29 mouse cellular contexts compared by ENCODE assay signal in the genomic region with DNA sequence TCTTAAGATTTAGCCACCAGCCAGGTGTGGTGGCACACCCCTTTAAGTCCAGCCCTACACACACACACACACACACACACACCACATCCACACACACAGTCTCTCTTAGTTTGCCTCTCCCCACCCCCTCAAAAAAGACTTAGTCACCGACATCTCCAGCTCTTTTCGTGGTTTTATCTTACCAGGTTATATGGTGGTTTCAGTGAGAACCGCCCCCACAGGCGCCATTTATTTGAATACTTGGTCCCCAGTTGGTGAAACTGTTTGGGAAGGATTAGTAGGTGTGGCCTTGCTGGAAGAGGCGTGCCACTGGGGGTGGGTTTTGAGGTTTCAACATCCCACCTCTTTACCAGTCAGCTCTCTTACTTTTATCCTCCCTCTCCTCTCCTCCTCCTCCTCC. TPM values are rescaled to one million over a fixed set of nuclear protein-coding genes. Genes with fewer than 3 reads are reported as not detected.
DNase-seq lines count a peak whose midpoint lies in the region; ATAC-seq and TF ChIP-seq lines count a peak whose summit lies in the region.
"Had no signal": no experiment of that assay in that cellular context is flagged by ENCODE, and none has a peak within 500 bp of the region (broad histone marks: within the 10 kb centered on the region; RNA-seq: fewer than 3 reads in every experiment).

No protein-coding gene starts in this region.

- no peaks in the 10 kb centered on the region for H3K9me3 ChIP-seq in MEL (replicated peaks; ENCODE audit: insufficient read depth, low read length)
- H3K9me3 ChIP-seq in hindbrain, postnatal 0 days (ENCODE audit: low read length): no peaks in the 10 kb centered on the region
- H3K9me3 ChIP-seq: embryonic facial prominence, embryonic 13.5 days; embryonic facial prominence, embryonic 15.5 days; forebrain, embryonic 10.5 days; forebrain, embryonic 12.5 days had no signal

- no peak overlapping the region for H3K27ac ChIP-seq in MEL (ENCODE audit: control insufficient read depth, low read depth, low read length)
- no peak overlapping the region for H3K27ac ChIP-seq in hindbrain, postnatal 0 days
- H3K27ac ChIP-seq: embryonic facial prominence, embryonic 13.5 days; embryonic facial prominence, embryonic 15.5 days; forebrain, embryonic 10.5 days; forebrain, embryonic 12.5 days had no signal

- TF ChIP-seq POLR2A in MEL (IDR thresholded peaks at IDR 0.05; ENCODE audit: control insufficient read depth in 1 of 2, insufficient read depth in 1 of 2, low read depth in 1 of 2, low read length in 2 of 2, poor library complexity in 1 of 2): no peak

- no peak for ATAC-seq in hindbrain, postnatal 0 days
- ATAC-seq: forebrain, embryonic 14.5 days; forebrain, embryonic 16.5 days had no signal

- peaks cover 0 to 14% of the 10 kb centered on the region in 2 experiments; a peak in 2 of 4 replicates for H3K36me3 ChIP-seq in MEL (ENCODE audit: control insufficient read depth in 1 of 2, insufficient read depth in 2 of 2, low read length in 2 of 2)
- H3K36me3 ChIP-seq in hindbrain, postnatal 0 days (ENCODE audit: insufficient read depth, low read length): no peaks in the 10 kb centered on the region
- H3K36me3 ChIP-seq: embryonic facial prominence, embryonic 13.5 days; embryonic facial prominence, embryonic 15.5 days; forebrain, embryonic 10.5 days; forebrain, embryonic 12.5 days; G1E had no signal

- TF ChIP-seq CTCF in MEL (IDR thresholded peaks at IDR 0.05 in 2 of 3, conservative IDR thresholded peaks at IDR 0.05 in 1 of 3; ENCODE audit: control insufficient read depth in 1 of 3, insufficient read depth in 1 of 3, low read depth in 2 of 3, low read length in 3 of 3, poor library complexity in 1 of 3, severe bottlenecking in 1 of 3): no peak
- TF ChIP-seq CTCF in hindbrain, postnatal 0 days (IDR thresholded peaks at IDR 0.05; ENCODE audit: low read depth): no peak

- TF ChIP-seq EP300 in MEL (IDR thresholded peaks at IDR 0.05; ENCODE audit: low read depth in 1 of 2, low read length in 2 of 2): no peak

- peaks cover 15 to 16% of the 10 kb centered on the region in 2 experiments for H3K4me1 ChIP-seq in MEL (ENCODE audit: control insufficient read depth in 1 of 2, insufficient read depth in 2 of 2, low read length in 2 of 2)
- H3K4me1 ChIP-seq in hindbrain, postnatal 0 days (ENCODE audit: insufficient read depth, low read length): no peaks in the 10 kb centered on the region
- H3K4me1 ChIP-seq: embryonic facial prominence, embryonic 13.5 days; embryonic facial prominence, embryonic 15.5 days; forebrain, embryonic 12.5 days had no signal

- H3K4me3 ChIP-seq in MEL (ENCODE audit: control insufficient read depth in 1 of 2, insufficient read depth in 1 of 2, low read depth in 2 of 2, low read length in 2 of 2): no peak overlapping the region
- no peak overlapping the region for H3K4me3 ChIP-seq in hindbrain, postnatal 0 days (ENCODE audit: low read length)
- H3K4me3 ChIP-seq: embryonic facial prominence, embryonic 13.5 days; embryonic facial prominence, embryonic 15.5 days; erythroblast, embryonic 14.5 days; forebrain, embryonic 10.5 days; forebrain, embryonic 12.5 days had no signal

- intact Hi-C loops in left cerebral cortex, postnatal 14 days (cut with DNase I): no loop called here

- H3K4me2 ChIP-seq in hindbrain, postnatal 0 days (ENCODE audit: low read depth, low read length): no peak overlapping the region
- H3K4me2 ChIP-seq: embryonic facial prominence, embryonic 13.5 days; embryonic facial prominence, embryonic 15.5 days; forebrain, embryonic 12.5 days had no signal

- H3K9ac ChIP-seq in MEL (ENCODE audit: control insufficient read depth, low read depth, low read length, poor library complexity, severe bottlenecking): no peak overlapping the region
- no peak overlapping the region for H3K9ac ChIP-seq in hindbrain, postnatal 0 days (replicated peaks; ENCODE audit: low read length)
- H3K9ac ChIP-seq: embryonic facial prominence, embryonic 13.5 days; embryonic facial prominence, embryonic 15.5 days; forebrain, embryonic 12.5 days had no signal

- DNase-seq in 416B (ENCODE audit: low read depth) (peak; percentile 63), MEL (ENCODE audit: low read depth, low spot score) (peak; percentile 59), ZHBTc4 (ENCODE audit: low read depth, low spot score) (peak; percentile 33)
- DNase-seq in left cerebral cortex, postnatal 14 days (ENCODE audit: low spot score in 2 of 2): no peak
- DNase-seq in spleen, postnatal 10 days (ENCODE audit: low spot score in 2 of 2): no peak
- DNase-seq in hindbrain, postnatal 0 days (ENCODE audit: low spot score): no peak
- no peak for DNase-seq in layer of hippocampus, postnatal 25 days (ENCODE audit: extremely low spot score in 1 of 2, low spot score in 1 of 2)
- DNase-seq: adrenal gland, adult 2 months; adrenal gland, postnatal 10 days; adrenal gland, postnatal 25 days; cerebellum, adult 11 months; cerebellum, adult 18-20 months; cerebellum, adult 8-10 months; cerebellum, adult 9-11 months; cerebellum, postnatal 25 days had no signal

- no peaks in the 10 kb centered on the region for H3K79me2 ChIP-seq in MEL (ENCODE audit: control insufficient read depth, insufficient read depth, low read length, poor library complexity)

- no peaks in the 10 kb centered on the region; a peak in 1 of 4 replicates for H3K27me3 ChIP-seq in MEL (ENCODE audit: control insufficient read depth in 1 of 2, insufficient read depth in 2 of 2, low read length in 2 of 2)
- H3K27me3 ChIP-seq in hindbrain, postnatal 0 days (ENCODE audit: insufficient read depth, low read length): no peaks in the 10 kb centered on the region
- H3K27me3 ChIP-seq: embryonic facial prominence, embryonic 13.5 days; embryonic facial prominence, embryonic 15.5 days; forebrain, embryonic 12.5 days had no signal

- WGBS in hindbrain, postnatal 0 days: 90% methylated on average over 5 of the region's 5 CpGs

- no peak for TF ChIP-seq RAD21 in MEL (IDR thresholded peaks at IDR 0.05; ENCODE audit: low read depth, low read length)

TF ChIP-seq in MEL, 35 proteins besides CTCF, POLR2A, EP300 and RAD21:
- TF ChIP-seq MYB (IDR thresholded peaks at IDR 0.05; ENCODE audit: low read depth, low read length) (no peak), MEF2A (IDR thresholded peaks at IDR 0.05; ENCODE audit: extremely low read depth, insufficient replicate concordance, low read depth, low read length, poor library complexity, severe bottlenecking) (no peak), POLR2AphosphoS5 (IDR thresholded peaks at IDR 0.05; ENCODE audit: borderline replicate concordance, low read depth, low read length) (no peak), CHD1 (IDR thresholded peaks at IDR 0.05; ENCODE audit: low read depth, low read length) (no peak), GATA1 (IDR thresholded peaks at IDR 0.05; ENCODE audit: low read depth, low read length) (no peak), UBTF (IDR thresholded peaks at IDR 0.05; ENCODE audit: borderline replicate concordance, insufficient read depth, low read depth, low read length) (no peak), ZKSCAN1 (IDR thresholded peaks at IDR 0.05; ENCODE audit: low read depth, low read length) (no peak)

RNA-seq across cellular contexts. Expression of gene Mettl7a1, which starts 6.1 kb away (rescaled TPM):
- total RNA-seq in MEL (2012; rRNA removed): 17.3 and 28.9 TPM in 2 replicates
- 10 to 100 TPM in 1 of 2 experiments, not detected in 1; 34.4 TPM for polyA plus RNA-seq in MEL (2012; ENCODE audit: insufficient read depth in 1 of 2, insufficient read length in 2 of 2, low read depth in 1 of 2, low replicate concordance in 2 of 2, missing spikeins in 1 of 2)
- total RNA-seq in left cerebral cortex, postnatal 14 days (2021): 10 to 100 TPM; 16.5 to 17.7 TPM
- total RNA-seq in hindbrain, postnatal 0 days (2014; rRNA removed): 4.9 and 9.3 TPM in 2 replicates
- polyA plus RNA-seq in hindbrain, postnatal 0 days (2015; fragmentation: Nextera tagmentation; extraction: Ambion mirVana): 1.8 and 2.6 TPM in 2 replicates
- total RNA-seq in layer of hippocampus, postnatal 25 days (2021): 10 to 100 TPM; 31.0 to 35.0 TPM

RNA-seq across cellular contexts. Expression of gene Tmprss12, which starts 17.2 kb away (rescaled TPM):
- not detected in 2 replicates for total RNA-seq in MEL (2012; rRNA removed)
- polyA plus RNA-seq in MEL (2012; ENCODE audit: insufficient read depth in 1 of 2, insufficient read length in 2 of 2, low read depth in 1 of 2, low replicate concordance in 2 of 2, missing spikeins in 1 of 2): not detected
- total RNA-seq in left cerebral cortex, postnatal 14 days (2021): not detected
- not detected in 2 replicates for total RNA-seq in hindbrain, postnatal 0 days (2014; rRNA removed)
- not detected in 2 replicates for polyA plus RNA-seq in hindbrain, postnatal 0 days (2015; fragmentation: Nextera tagmentation; extraction: Ambion mirVana)
- total RNA-seq in layer of hippocampus, postnatal 25 days (2021): not detected
- total RNA-seq: adrenal gland, adult 2 months; adrenal gland, postnatal 10 days; adrenal gland, postnatal 25 days; adrenal gland, postnatal 4 days; G1E had no signal
- polyA plus RNA-seq: adrenal gland, adult 2 months; brain, embryonic 14.5 days; C2C12; cortical plate, adult 2 months; embryonic facial prominence, embryonic 11.5 days; embryonic facial prominence, embryonic 13.5 days; embryonic facial prominence, embryonic 15.5 days; erythroblast, embryonic 14.5 days; forebrain, embryonic 10.5 days; forebrain, embryonic 12.5 days; forebrain, embryonic 14.5 days; forebrain, embryonic 16.5 days; frontal cortex, adult 2 months; G1E had no signal

RNA-seq across cellular contexts. Expression of gene Mettl7a3, which starts 36.9 kb away (rescaled TPM):
- total RNA-seq in MEL (2012; rRNA removed): 0.12 and 0.13 TPM in 2 replicates
- polyA plus RNA-seq in MEL (2012; ENCODE audit: insufficient read depth in 1 of 2, insufficient read length in 2 of 2, low read depth in 1 of 2, low replicate concordance in 2 of 2, missing spikeins in 1 of 2): under 1 TPM in 1 of 2 experiments, not detected in 1; 0.70 TPM
- under 1 TPM in 1 of 2 experiments, not detected in 1; 0.37 TPM for total RNA-seq in left cerebral cortex, postnatal 14 days (2021)
- 0.36 and 1.2 TPM in 2 replicates for total RNA-seq in hindbrain, postnatal 0 days (2014; rRNA removed)
- polyA plus RNA-seq in hindbrain, postnatal 0 days (2015; fragmentation: Nextera tagmentation; extraction: Ambion mirVana): 0.10 and 0.25 TPM in 2 replicates
- under 1 TPM; 0.23 to 0.32 TPM for total RNA-seq in layer of hippocampus, postnatal 25 days (2021)
- total RNA-seq: adrenal gland, postnatal 25 days had no signal
- polyA plus RNA-seq: C2C12; erythroblast, embryonic 14.5 days; forebrain, embryonic 10.5 days; forebrain, embryonic 12.5 days; forebrain, embryonic 14.5 days; forebrain, embryonic 16.5 days; G1E had no signal

RNA-seq across cellular contexts. Expression of gene Methig1, which starts 55.1 kb away (rescaled TPM):
- not detected in 2 replicates for total RNA-seq in MEL (2012; rRNA removed)
- polyA plus RNA-seq in MEL (2012; ENCODE audit: insufficient read depth in 1 of 2, insufficient read length in 2 of 2, low read depth in 1 of 2, low replicate concordance in 2 of 2, missing spikeins in 1 of 2): not detected
- not detected for total RNA-seq in left cerebral cortex, postnatal 14 days (2021)
- 0.31 and 1.3 TPM in 2 replicates for total RNA-seq in hindbrain, postnatal 0 days (2014; rRNA removed)
- not detected in 2 replicates for polyA plus RNA-seq in hindbrain, postnatal 0 days (2015; fragmentation: Nextera tagmentation; extraction: Ambion mirVana)
- total RNA-seq in layer of hippocampus, postnatal 25 days (2021): not detected
- total RNA-seq: G1E had no signal
- polyA plus RNA-seq: adrenal gland, adult 2 months; brain, embryonic 14.5 days; C2C12; cortical plate, adult 2 months; embryonic facial prominence, embryonic 13.5 days; embryonic facial prominence, embryonic 15.5 days; erythroblast, embryonic 14.5 days; forebrain, embryonic 10.5 days; forebrain, embryonic 12.5 days; forebrain, embryonic 14.5 days; forebrain, embryonic 16.5 days; frontal cortex, adult 2 months had no signal

RNA-seq across cellular contexts. Expression of gene Mettl7a2, which starts 55.1 kb away (rescaled TPM):
- not detected in 2 replicates for total RNA-seq in MEL (2012; rRNA removed)
- polyA plus RNA-seq in MEL (2012; ENCODE audit: insufficient read depth in 1 of 2, insufficient read length in 2 of 2, low read depth in 1 of 2, low replicate concordance in 2 of 2, missing spikeins in 1 of 2): not detected
- total RNA-seq in left cerebral cortex, postnatal 14 days (2021): under 1 TPM in 1 of 2 experiments, not detected in 1; 0.20 TPM
- total RNA-seq in hindbrain, postnatal 0 days (2014; rRNA removed): not detected in 2 replicates
- not detected in 2 replicates for polyA plus RNA-seq in hindbrain, postnatal 0 days (2015; fragmentation: Nextera tagmentation; extraction: Ambion mirVana)
- under 1 TPM; 0.31 to 0.79 TPM for total RNA-seq in layer of hippocampus, postnatal 25 days (2021)
- polyA plus RNA-seq: adrenal gland, adult 2 months; brain, embryonic 14.5 days; C2C12; cortical plate, adult 2 months; embryonic facial prominence, embryonic 11.5 days; embryonic facial prominence, embryonic 13.5 days; embryonic facial prominence, embryonic 15.5 days; erythroblast, embryonic 14.5 days; forebrain, embryonic 10.5 days; forebrain, embryonic 12.5 days; forebrain, embryonic 14.5 days; forebrain, embryonic 16.5 days; frontal cortex, adult 2 months had no signal

Comparison
In these comparisons a context has a peak if more than half of its experiments do, and no peak if none do; other contexts are left out.
1. DNase-seq: peak in 416B (single experiment), MEL (single experiment) and ZHBTc4 (single experiment); none in left cerebral cortex, postnatal 14 days (0 of 2), spleen, postnatal 10 days (0 of 2), hindbrain, postnatal 0 days (single experiment) and layer of hippocampus, postnatal 25 days (0 of 2).